Mouse (Mus musculus): ENCODE measurements around the gene Bfsp1.

Gene Bfsp1

GRCm38 (mm10) chr2:143796335-143797013 lies 66.5 kb downstream of the Bfsp1 start:
- DNase-seq (ENCODE audit: low spot score) = no peak

GRCm38 (mm10) chr2:143795858-143796257 lies 67.1 kb downstream of the Bfsp1 start:
- DNase-seq (ENCODE audit: low spot score) = peak; percentile 33

- DNase-seq (ENCODE audit: low spot score) = no peak
Measured at GRCm38 (mm10) chr2:143789911-143790310, 73.1 kb downstream of the Bfsp1 start.

GRCm38 (mm10) chr2:143780310-143780709 lies 82.7 kb downstream of the Bfsp1 start:
- DNase-seq (ENCODE audit: low spot score) = no peak
